Mouse (Mus musculus) cerebellum, adult 2 months (tissue): ENCODE measurements around the gene Gpr55.

ENCODE experiments used
- CTCF ChIP-seq: fragments of 200-500 bp; IDR thresholded peaks from 2 replicates; pipeline ENCODE4 v1.5.1; 2011; ENCODE audit warnings: low read depth, mild to moderate bottlenecking, control low read depth, low read length, moderate library complexity, borderline replicate concordance; ENCODE audit not compliant: insufficient read depth
- POLR2A ChIP-seq: fragments of 200-500 bp; IDR thresholded peaks from 2 replicates; pipeline ENCODE4 v1.6.1; 2011; ENCODE audit warnings: low read length, control low read depth, borderline replicate concordance; ENCODE audit not compliant: insufficient read depth

DNA sequence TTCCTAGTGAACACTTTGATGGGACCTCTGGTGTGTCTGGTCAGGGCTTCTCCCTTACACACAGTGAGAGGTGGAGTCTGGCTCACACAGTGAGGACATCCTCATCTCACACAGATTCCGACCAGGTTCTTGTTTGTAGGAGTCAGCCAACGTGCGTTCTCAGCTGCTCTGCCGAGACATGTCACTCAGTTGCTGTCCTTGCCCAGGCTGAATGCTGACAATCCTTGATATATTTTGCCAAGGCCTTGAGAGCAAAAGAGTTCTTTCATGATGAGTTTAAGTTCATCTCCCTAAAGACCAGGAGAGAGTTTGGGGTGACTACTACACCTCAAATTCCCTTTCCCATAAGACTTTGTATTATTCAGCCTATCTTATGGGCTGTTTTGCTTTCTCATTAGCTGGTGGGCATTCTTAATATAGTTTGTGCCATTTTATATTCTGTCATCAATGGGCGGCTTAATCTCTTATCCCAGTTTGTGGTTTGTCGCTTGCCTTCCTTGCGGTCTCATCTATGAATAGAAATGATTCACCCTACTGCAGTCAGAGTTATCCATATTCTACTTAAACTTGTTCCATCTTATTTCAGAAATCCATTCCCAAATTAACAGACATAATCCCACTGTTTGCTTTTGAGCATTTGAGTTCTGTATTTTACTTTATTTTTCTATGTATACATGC is 47.6 kb downstream of the Gpr55 start:
- TF ChIP-seq POLR2A, result no peak
- no peak for TF ChIP-seq CTCF
